Mouse (Mus musculus) G1E (cell line): ENCODE measurements at regions not wholly inside any gene's neighbourhood (a gene's known extent, or its start where the extent isn't known, plus 50 kb on each side); places are given as distances from the start of the nearest gene placed in this dataset.

ENCODE experiments used
- ATAC-seq: 2 replicates; pipeline ENCODE4 v1.8.0; 2016; ENCODE audit warnings: mild to moderate bottlenecking; ENCODE audit not compliant: insufficient number of reproducible peaks, poor library complexity, low FRiP score, severe bottlenecking; ENCODE audit errors: extremely low read depth
- DNase-seq: peaks from one replicate; pipeline ENCODE4 v3.0.0; 2012; ENCODE audit warnings: low spot score
- H3K27me3 ChIP-seq: 2 replicates; pipeline ENCODE4 v1.6.1; 2012; ENCODE audit warnings: mild to moderate bottlenecking, low read length, inconsistent platforms; ENCODE audit not compliant: insufficient read depth
- H3K36me3 ChIP-seq: replicated peaks from 2 replicates; pipeline ENCODE3; 2012; ENCODE audit warnings: mild to moderate bottlenecking, inconsistent platforms
- H3K4me1 ChIP-seq: 2 replicates; pipeline ENCODE4 v1.6.1; 2012; ENCODE audit warnings: low read depth, low read length, inconsistent platforms, mixed read lengths; ENCODE audit not compliant: insufficient read depth
- H3K4me3 ChIP-seq: 2 replicates; pipeline ENCODE4 v1.5.1; 2012; ENCODE audit warnings: low read depth, mild to moderate bottlenecking, inconsistent platforms, low read length, moderate library complexity, mixed read lengths
- H3K9me3 ChIP-seq: replicated peaks from 2 replicates; pipeline ENCODE4 v1.6.1; 2012; ENCODE audit warnings: inconsistent platforms
- CTCF ChIP-seq: IDR thresholded peaks from 2 replicates; pipeline ENCODE4 v1.5.1; 2012; ENCODE audit warnings: low read depth, low read length, inconsistent platforms, mixed read lengths
- GATA1 ChIP-seq: IDR thresholded peaks from 2 replicates; pipeline ENCODE4 v1.6.1; 2012; ENCODE audit warnings: borderline replicate concordance, low read length, inconsistent platforms, mixed read lengths
- GATA2 ChIP-seq: IDR thresholded peaks from 2 replicates; pipeline ENCODE4 v1.6.1; 2012; ENCODE audit warnings: low read depth, low read length, inconsistent platforms, borderline replicate concordance
- POLR2AphosphoS5 ChIP-seq: IDR thresholded peaks from 2 replicates; pipeline ENCODE4 v1.6.1; 2012; ENCODE audit warnings: low read depth, low read length, inconsistent platforms; ENCODE audit not compliant: insufficient replicate concordance
- TAL1 ChIP-seq: conservative IDR thresholded peaks from 2 replicates; pipeline ENCODE4 v1.6.1; 2012; ENCODE audit warnings: low read depth, low read length, inconsistent platforms, mixed read lengths

DNA sequence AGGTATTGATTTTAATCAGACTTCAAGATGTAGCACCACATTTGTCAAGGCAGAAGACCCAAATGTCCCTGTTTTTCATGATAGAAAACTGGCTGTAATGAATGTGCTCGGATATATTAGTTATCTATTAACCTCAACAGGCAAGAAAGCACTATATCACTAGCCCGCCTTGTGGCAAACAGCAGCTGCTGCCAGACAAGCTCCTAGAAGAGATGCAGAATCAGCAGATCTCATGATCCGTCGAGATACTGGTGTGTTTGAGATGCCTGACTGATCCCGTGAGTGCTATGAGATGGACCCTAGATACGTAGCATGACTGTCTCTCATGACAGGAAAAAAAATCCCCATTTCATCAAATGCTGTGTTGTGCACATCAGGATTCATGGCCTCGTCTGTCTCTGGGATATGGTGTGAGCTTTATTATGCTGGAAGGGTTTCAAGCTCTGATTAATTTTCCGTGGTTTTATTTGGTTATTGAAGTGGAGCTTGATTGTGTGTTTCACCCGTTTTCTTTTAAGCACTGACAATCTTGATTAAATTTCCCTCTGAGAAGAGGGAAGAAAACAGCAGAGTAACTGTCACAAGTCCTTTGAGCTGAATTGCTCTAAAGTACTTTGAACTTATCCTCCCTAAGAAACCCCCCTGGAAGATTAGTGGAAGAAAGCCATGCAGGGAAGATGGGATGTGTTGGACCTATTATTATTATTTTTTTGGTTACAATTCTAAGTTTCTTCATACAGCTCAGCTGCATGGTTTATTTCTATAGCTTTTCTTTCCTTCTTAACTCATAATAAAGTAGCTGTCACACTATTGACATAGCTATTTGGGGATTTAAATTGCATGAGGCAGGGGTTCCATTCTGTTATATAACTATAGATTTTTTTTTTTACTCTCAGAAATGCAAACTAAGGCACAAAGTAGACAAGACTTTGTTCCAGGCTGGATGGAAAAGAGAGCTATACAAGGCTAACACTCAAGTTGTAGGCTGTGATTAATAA, 287.4 kb upstream of the Frg1 start:
- TF ChIP-seq GATA2 (no peak), GATA1 (no peak), POLR2AphosphoS5 (no peak), CTCF (no peak), TAL1 (no peak)
- Histone ChIP-seq H3K36me3 (no peaks in the 10 kb centered on the region), H3K4me1 (no peaks in the 10 kb centered on the region), H3K9me3 (no peaks in the 10 kb centered on the region), H3K27me3 (no peaks in the 10 kb centered on the region), H3K4me3 (no peak overlapping the region)
- DNase-seq = no peak
- ATAC-seq = no peak
